Mouse (Mus musculus) heart, embryonic 15.5 days (tissue): ENCODE measurements around the gene Ablim1. TPM values are rescaled to one million over a fixed set of nuclear protein-coding genes. Genes with fewer than 3 reads are reported as not detected.
A peak's percentile ranks its signal among the peaks of the same experiment; 100 is the strongest.

ENCODE experiments used
- ATAC-seq: fragments of 200-750 bp; cut with Nextera tagmentation; replicated peaks from 2 replicates; pipeline ENCODE4 v1.8.0; 2017; ENCODE audit warnings: low read depth, moderate TSS enrichment; ENCODE audit not compliant: insufficient number of reproducible peaks, insufficient read depth, low FRiP score
- H3K27ac ChIP-seq: fragments of 300-500 bp; sonication (generic); 2 replicates; pipeline ENCODE4 v1.5.1; 2015; ENCODE audit warnings: mild to moderate bottlenecking, inconsistent platforms
- H3K27me3 ChIP-seq: fragments of 300-500 bp; sonication (generic); 2 replicates; pipeline ENCODE4 v1.6.1; 2015; ENCODE audit warnings: inconsistent platforms
- H3K36me3 ChIP-seq: fragments of 300-500 bp; sonication (generic); 2 replicates; pipeline ENCODE4 v1.6.1; 2015; ENCODE audit warnings: mild to moderate bottlenecking, inconsistent platforms
- H3K4me1 ChIP-seq: fragments of 300-500 bp; sonication (generic); replicated peaks from 2 replicates; pipeline ENCODE4 v1.6.1; 2015; ENCODE audit warnings: inconsistent platforms
- H3K4me2 ChIP-seq: fragments of 300-500 bp; sonication (generic); 2 replicates; pipeline ENCODE4 v1.6.1; 2015; ENCODE audit warnings: inconsistent platforms, mild to moderate bottlenecking, moderate library complexity
- H3K4me3 ChIP-seq: fragments of 300-500 bp; sonication (generic); 2 replicates; pipeline ENCODE4 v1.5.1; 2015; ENCODE audit warnings: mild to moderate bottlenecking, inconsistent platforms
- H3K9ac ChIP-seq: fragments of 300-500 bp; sonication (generic); 2 replicates; pipeline ENCODE4 v1.6.1; 2015; ENCODE audit warnings: mild to moderate bottlenecking, inconsistent platforms
- H3K9me3 ChIP-seq: fragments of 300-500 bp; sonication (generic); replicated peaks from 2 replicates; pipeline ENCODE4 v1.6.1; 2016; ENCODE audit warnings: inconsistent platforms
- WGBS: fragments of 180-500 bp; shearing (Covaris S2); methylation state at CpG from one replicate; pipeline ENCODE4 v1.1.7; 2015; ENCODE audit warnings: mixed read lengths; 5-methylcytosine and 5-hydroxymethylcytosine counted together
- polyA plus RNA-seq: library from polyadenylated mRNA; unstranded; fragments of >200 nt; fragmentation: Nextera tagmentation; extraction: Ambion mirVana; gene quantifications from 2 replicates; pipeline ENCODE4 v1.2.1, GENCODE M21; 2015

Ablim1 gene
- polyA plus RNA-seq, 1 experiment from 2014 or later, result 56.2 TPM

GRCm38 (mm10) chr19:57340900-57341742, 26.4 kb upstream of the Ablim1 start:
- Histone ChIP-seq H3K36me3 (no peaks in the 10 kb centered on the region), H3K4me2 (no peak overlapping the region), H3K4me3 (no peak overlapping the region), H3K9me3 (no peaks in the 10 kb centered on the region), H3K9ac (no peak overlapping the region), H3K4me1 (peaks cover 7% of the 10 kb centered on the region; the same call in 1 of the 2 replicates), H3K27ac (no peak overlapping the region), H3K27me3 (no peaks in the 10 kb centered on the region)
- no peak for ATAC-seq
- WGBS, result 51% methylated on average over 8 of the region's 8 CpGs

DNA sequence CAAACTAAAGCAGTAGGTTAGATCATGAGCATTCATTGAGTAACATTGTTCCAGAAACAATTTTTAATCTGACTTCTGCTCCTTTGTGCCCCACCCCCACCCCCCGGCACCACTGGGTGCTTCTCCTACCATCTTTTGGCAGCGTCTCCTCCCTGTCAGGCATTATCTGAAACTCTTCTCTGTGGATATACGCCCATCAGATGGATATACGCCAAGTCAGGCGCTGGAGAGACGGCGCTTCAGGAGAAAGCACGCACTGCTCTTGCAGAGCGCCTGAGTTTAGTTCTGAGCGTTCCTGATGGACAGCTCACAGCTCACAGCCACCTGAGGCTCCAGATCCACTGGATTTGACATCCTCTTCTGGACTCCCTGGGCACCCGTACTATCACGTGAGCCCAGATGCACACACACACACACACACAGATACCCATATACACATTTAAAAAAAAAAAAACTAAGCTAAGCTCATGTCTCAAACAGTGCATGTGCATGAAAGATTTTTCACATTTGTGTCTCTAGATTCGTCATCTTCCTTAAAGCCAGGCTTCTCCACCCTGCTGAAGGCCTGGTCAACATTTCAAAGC, 24.7 kb upstream of the Ablim1 start:
- 0 out of 2 replicates have a peak overlapping the region, but pooled peaks have one; percentile 12 for H3K27ac ChIP-seq
- no peak overlapping the region for H3K4me3 ChIP-seq
- no peaks in the 10 kb centered on the region for H3K9me3 ChIP-seq
- peaks cover 7% of the 10 kb centered on the region; the same call in 1 of the 2 replicates for H3K4me1 ChIP-seq
- H3K9ac ChIP-seq, result no peak overlapping the region
- no peak for ATAC-seq
- WGBS, result 54% methylated on average over 13 of the region's 13 CpGs
- H3K27me3 ChIP-seq, result no peaks in the 10 kb centered on the region
- H3K36me3 ChIP-seq, result no peaks in the 10 kb centered on the region
- no peak overlapping the region for H3K4me2 ChIP-seq

DNA sequence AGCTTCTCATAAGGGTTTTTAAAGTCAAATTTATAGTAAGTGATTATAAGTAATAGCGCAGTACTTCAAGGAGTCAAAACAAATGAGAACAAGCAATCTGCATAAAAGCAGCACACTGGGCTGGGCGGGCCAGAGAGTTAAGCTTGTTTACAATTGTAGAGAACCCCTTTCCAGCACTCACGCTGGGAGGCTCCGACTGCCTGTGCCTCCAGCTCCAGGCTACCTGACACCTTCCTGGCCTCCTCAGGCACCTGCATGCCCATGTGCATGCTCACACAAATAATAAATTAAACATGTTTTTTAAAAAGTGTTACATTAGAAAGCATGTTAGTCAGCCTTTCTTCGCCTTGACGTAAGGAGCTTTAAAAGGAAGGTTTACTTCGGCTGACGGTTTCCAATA, 20.4 kb upstream of the Ablim1 start:
- no peaks in the 10 kb centered on the region for H3K36me3 ChIP-seq
- ATAC-seq, result no peak
- H3K9ac ChIP-seq, result no peak overlapping the region
- no peak overlapping the region for H3K4me2 ChIP-seq
- no peak overlapping the region for H3K27ac ChIP-seq
- H3K27me3 ChIP-seq, result no peaks in the 10 kb centered on the region
- WGBS, result 63% methylated on average over 8 of the region's 8 CpGs
- peaks cover 5% of the 10 kb centered on the region; the same call in 1 of the 2 replicates for H3K4me1 ChIP-seq
- H3K9me3 ChIP-seq, result no peaks in the 10 kb centered on the region
- H3K4me3 ChIP-seq, result no peak overlapping the region

GRCm38 (mm10) chr19:57333356-57333755, 18.6 kb upstream of the Ablim1 start:
- Histone ChIP-seq H3K9ac (no peak overlapping the region), H3K27ac (no peak overlapping the region), H3K4me1 (no peaks in the 10 kb centered on the region), H3K36me3 (no peaks in the 10 kb centered on the region), H3K27me3 (no peaks in the 10 kb centered on the region), H3K9me3 (no peaks in the 10 kb centered on the region), H3K4me2 (no peak overlapping the region), H3K4me3 (no peak overlapping the region)
- 86% methylated on average over 4 of the region's 4 CpGs for WGBS
- no peak for ATAC-seq

- H3K4me2 ChIP-seq, result no peak overlapping the region
- H3K9me3 ChIP-seq, result no peaks in the 10 kb centered on the region
- WGBS, result 75% methylated on average over 6 of the region's 6 CpGs
- no peak overlapping the region for H3K4me3 ChIP-seq
- no peaks in the 10 kb centered on the region for H3K4me1 ChIP-seq
- H3K9ac ChIP-seq, result no peak overlapping the region
- H3K36me3 ChIP-seq, result no peaks in the 10 kb centered on the region
- ATAC-seq, result no peak
- H3K27me3 ChIP-seq, result no peaks in the 10 kb centered on the region
- H3K27ac ChIP-seq, result no peak overlapping the region
Measured at GRCm38 (mm10) chr19:57331237-57331636, 16.5 kb upstream of the Ablim1 start.

DNA sequence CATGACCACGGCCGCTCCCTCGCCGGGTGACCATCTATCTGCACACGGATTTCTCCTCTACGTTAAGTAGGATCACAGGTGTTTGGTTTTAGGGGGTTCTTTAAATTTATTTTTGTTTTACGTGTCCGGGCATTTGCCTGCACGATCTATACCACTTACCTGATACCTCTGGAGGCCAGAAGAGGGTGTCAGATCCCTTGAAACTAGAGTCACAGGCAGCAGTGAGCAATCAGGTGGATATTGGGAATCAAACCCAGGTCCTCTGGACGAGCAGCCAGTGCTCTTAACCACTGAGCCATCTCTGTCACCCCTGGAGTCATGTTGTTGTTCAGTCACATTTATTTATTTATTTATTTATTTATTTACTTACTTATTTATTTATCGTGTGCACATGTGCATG, 15.6 kb upstream of the Ablim1 start:
- Histone ChIP-seq H3K4me1 (no peaks in the 10 kb centered on the region; the same call in 1 of the 2 replicates), H3K27ac (no peak overlapping the region), H3K27me3 (no peaks in the 10 kb centered on the region), H3K9ac (no peak overlapping the region), H3K4me2 (no peak overlapping the region), H3K36me3 (no peaks in the 10 kb centered on the region), H3K4me3 (no peak overlapping the region), H3K9me3 (no peaks in the 10 kb centered on the region)
- ATAC-seq, result no peak
- 73% methylated on average over 11 of the region's 11 CpGs for WGBS

- Histone ChIP-seq H3K36me3 (no peaks in the 10 kb centered on the region), H3K9me3 (no peaks in the 10 kb centered on the region), H3K27ac (no peak overlapping the region), H3K27me3 (0 out of 2 replicates have a peak, but pooled peaks cover 3% of the 10 kb centered on the region), H3K4me3 (no peak overlapping the region), H3K4me2 (no peak overlapping the region), H3K9ac (no peak overlapping the region), H3K4me1 (no peaks in the 10 kb centered on the region; the same call in 1 of the 2 replicates)
- ATAC-seq, result no peak
- WGBS, result 52% methylated on average over 12 of the region's 12 CpGs
Measured at GRCm38 (mm10) chr19:57328792-57329191, 14.1 kb upstream of the Ablim1 start.

GRCm38 (mm10) chr19:57328269-57328668, 13.6 kb upstream of the Ablim1 start:
- H3K9me3 ChIP-seq, result no peaks in the 10 kb centered on the region
- no peak for ATAC-seq
- no peak overlapping the region for H3K9ac ChIP-seq
- H3K27ac ChIP-seq, result no peak overlapping the region
- H3K36me3 ChIP-seq, result no peaks in the 10 kb centered on the region
- H3K27me3 ChIP-seq, result 0 out of 2 replicates have a peak, but pooled peaks cover 3% of the 10 kb centered on the region
- 94% methylated on average over 7 of the region's 7 CpGs for WGBS
- H3K4me3 ChIP-seq, result no peak overlapping the region
- H3K4me1 ChIP-seq, result no peaks in the 10 kb centered on the region; the same call in 1 of the 2 replicates
- H3K4me2 ChIP-seq, result no peak overlapping the region

- no peaks in the 10 kb centered on the region for H3K36me3 ChIP-seq
- H3K4me3 ChIP-seq, result no peak overlapping the region
- no peak overlapping the region for H3K27ac ChIP-seq
- H3K27me3 ChIP-seq, result 0 out of 2 replicates have a peak, but pooled peaks cover 3% of the 10 kb centered on the region
- no peaks in the 10 kb centered on the region for H3K9me3 ChIP-seq
- ATAC-seq, result no peak
- H3K4me2 ChIP-seq, result no peak overlapping the region
- H3K4me1 ChIP-seq, result no peaks in the 10 kb centered on the region; the same call in 1 of the 2 replicates
- H3K9ac ChIP-seq, result no peak overlapping the region
Measured at GRCm38 (mm10) chr19:57327679-57328078, 13.0 kb upstream of the Ablim1 start.

DNA sequence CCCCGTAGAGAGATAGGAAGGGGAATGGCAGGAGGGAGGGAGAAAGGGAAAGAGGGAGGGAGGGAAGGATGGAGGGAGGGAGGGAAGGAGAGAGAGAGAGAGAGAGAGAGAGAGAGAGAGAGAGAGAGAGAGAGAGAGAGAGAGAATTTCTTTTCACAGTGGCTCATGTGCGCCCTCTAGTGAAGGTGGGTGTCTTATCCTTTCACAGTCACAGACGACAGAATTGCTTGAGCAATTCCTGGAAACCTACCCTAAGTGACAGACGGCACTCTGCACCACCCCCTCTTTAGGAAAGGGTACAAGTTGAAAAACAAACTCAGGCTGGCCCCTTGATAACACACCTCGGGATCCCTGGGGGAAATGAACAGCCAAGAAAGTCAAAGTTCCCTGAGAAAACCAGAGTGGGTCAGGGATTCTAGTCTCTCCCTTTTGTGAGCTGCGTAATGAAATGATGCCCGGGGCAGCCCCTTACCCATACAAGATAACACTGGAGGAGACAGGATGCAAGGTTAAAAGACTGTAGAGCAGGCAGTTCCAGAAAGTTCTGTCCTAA, 11.1 kb upstream of the Ablim1 start:
- Histone ChIP-seq H3K27me3 (0 out of 2 replicates have a peak, but pooled peaks cover 3% of the 10 kb centered on the region), H3K4me2 (no peak overlapping the region), H3K27ac (no peak overlapping the region), H3K9ac (no peak overlapping the region), H3K4me1 (no peaks in the 10 kb centered on the region; the same call in 1 of the 2 replicates), H3K36me3 (no peaks in the 10 kb centered on the region), H3K9me3 (no peaks in the 10 kb centered on the region), H3K4me3 (no peak overlapping the region)
- ATAC-seq, result no peak
- 16% methylated on average over 7 of the region's 7 CpGs for WGBS

GRCm38 (mm10) chr19:57323087-57323486, 8.4 kb upstream of the Ablim1 start:
- no peaks in the 10 kb centered on the region; the same call in 1 of the 2 replicates for H3K4me1 ChIP-seq
- no peak overlapping the region for H3K9ac ChIP-seq
- 77% methylated on average over 8 of the region's 8 CpGs for WGBS
- no peak for ATAC-seq
- no peak overlapping the region for H3K27ac ChIP-seq
- H3K9me3 ChIP-seq, result no peaks in the 10 kb centered on the region
- H3K4me3 ChIP-seq, result no peak overlapping the region
- H3K36me3 ChIP-seq, result no peaks in the 10 kb centered on the region
- 0 out of 2 replicates have a peak, but pooled peaks cover 3% of the 10 kb centered on the region for H3K27me3 ChIP-seq
- H3K4me2 ChIP-seq, result no peak overlapping the region
